Mouse (Mus musculus) hindbrain, embryonic 15.5 days (tissue): ENCODE results near the gene Parp12. TPM values are rescaled to one million over a fixed set of nuclear protein-coding genes. Genes with fewer than 3 reads are reported as not detected.

Source experiments
- ATAC-seq: fragments of 200-750 bp; cut with Nextera tagmentation; 2 replicates; pipeline ENCODE4 v1.8.0; 2017; ENCODE audit warnings: low read depth, moderate number of reproducible peaks, moderate TSS enrichment; ENCODE audit not compliant: low FRiP score
- H3K27ac ChIP-seq: fragments of 300-500 bp; sonication (generic); replicated peaks from 2 replicates; pipeline ENCODE4 v1.5.1; 2015; ENCODE audit warnings: mild to moderate bottlenecking, inconsistent platforms
- H3K27me3 ChIP-seq: fragments of 300-500 bp; sonication (generic); 2 replicates; pipeline ENCODE4 v1.6.1; 2015; ENCODE audit warnings: control low read depth, inconsistent platforms
- H3K36me3 ChIP-seq: fragments of 300-500 bp; sonication (generic); 2 replicates; pipeline ENCODE4 v1.6.1; 2015; ENCODE audit warnings: control low read depth, inconsistent platforms
- H3K4me1 ChIP-seq: fragments of 300-500 bp; sonication (generic); replicated peaks from 2 replicates; pipeline ENCODE4 v1.6.1; 2015; ENCODE audit warnings: control low read depth, inconsistent platforms
- H3K4me2 ChIP-seq: fragments of 300-500 bp; sonication (generic); 2 replicates; pipeline ENCODE4 v1.6.1; 2015; ENCODE audit warnings: moderate library complexity, mild to moderate bottlenecking, inconsistent platforms
- H3K4me3 ChIP-seq: fragments of 300-500 bp; sonication (generic); 2 replicates; pipeline ENCODE4 v1.5.1; 2015; ENCODE audit warnings: mild to moderate bottlenecking, inconsistent platforms
- H3K9ac ChIP-seq: fragments of 300-500 bp; sonication (generic); 2 replicates; pipeline ENCODE4 v1.6.1; 2015; ENCODE audit warnings: inconsistent platforms
- H3K9me3 ChIP-seq: fragments of 300-500 bp; sonication (generic); 2 replicates; pipeline ENCODE4 v1.6.1; 2016; ENCODE audit warnings: control low read depth, inconsistent platforms
- WGBS: fragments of 180-500 bp; shearing (Covaris S2); methylation state at CpG from one replicate; pipeline ENCODE4 v1.1.7; 2015; 5-methylcytosine and 5-hydroxymethylcytosine counted together
- polyA plus RNA-seq: library from polyadenylated mRNA; unstranded; fragments of >200 nt; fragmentation: Nextera tagmentation; extraction: Ambion mirVana; gene quantifications from 2 replicates; pipeline ENCODE4 v1.2.1, GENCODE M21; 2015

Parp12 gene
- 2.9 and 3.9 TPM in 2 replicates for polyA plus RNA-seq

DNA sequence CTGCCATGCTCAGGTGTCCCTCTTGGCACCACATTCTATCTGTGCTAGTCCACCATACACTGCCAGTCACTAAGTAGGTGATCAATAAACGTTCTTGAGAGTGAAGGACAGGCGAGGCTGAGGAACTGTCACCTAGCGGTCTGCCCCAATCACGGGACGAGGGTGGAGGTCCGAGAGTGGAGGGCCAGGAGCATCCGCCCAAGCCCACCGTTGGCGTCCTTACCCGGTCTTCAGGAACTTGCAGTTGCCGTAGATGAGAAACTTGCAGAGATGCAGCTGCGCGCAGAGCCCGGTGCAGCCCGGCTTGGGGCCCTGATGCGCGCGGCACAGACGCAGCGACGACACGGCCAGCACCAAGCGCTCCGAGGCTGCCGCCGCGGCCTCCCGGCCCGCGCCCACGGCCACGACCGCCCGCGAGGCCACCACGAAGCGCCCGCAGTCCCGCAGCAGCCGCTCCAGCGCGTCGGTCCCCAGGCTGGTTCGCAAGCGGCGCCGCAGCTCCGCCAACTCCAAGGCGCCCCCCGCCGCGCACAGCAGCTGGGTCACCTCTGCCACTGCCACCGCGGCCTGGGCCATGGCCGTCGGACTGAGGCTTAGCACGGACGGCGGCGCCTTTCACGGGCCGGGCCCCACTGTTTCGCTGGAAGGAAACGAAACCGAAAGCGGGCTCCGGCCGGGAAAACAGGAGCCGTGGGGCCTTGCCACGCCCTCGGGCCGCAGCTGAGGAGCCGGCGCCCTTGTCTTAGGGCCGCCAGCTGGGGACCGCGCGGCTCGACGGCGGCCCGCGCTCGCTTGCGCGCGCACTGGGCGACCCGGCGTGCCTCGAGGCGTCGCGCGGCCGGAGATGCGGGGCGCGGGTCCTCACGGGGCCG is at the start of gene Parp12:
TSS of gene Parp12 (minus strand) at position 766 of the 872 bp plus-strand sequence.
- Histone ChIP-seq H3K9me3 (no peaks in the 10 kb centered on the region), H3K36me3 (no peaks in the 10 kb centered on the region), H3K4me1 (0 out of 2 replicates have a peak, but pooled peaks cover 4% of the 10 kb centered on the region), H3K27me3 (peaks cover 35% of the 10 kb centered on the region), H3K4me2 (peak within 1 kb of the TSS; percentile 65), H3K9ac (peak within 1 kb of the TSS; percentile 39), H3K4me3 (peak within 1 kb of the TSS; percentile 50), H3K27ac (no peak within 1 kb of the TSS)
- WGBS = 2% methylated on average over 101 of the region's 101 CpGs
- ATAC-seq = peak; percentile 67

DNA sequence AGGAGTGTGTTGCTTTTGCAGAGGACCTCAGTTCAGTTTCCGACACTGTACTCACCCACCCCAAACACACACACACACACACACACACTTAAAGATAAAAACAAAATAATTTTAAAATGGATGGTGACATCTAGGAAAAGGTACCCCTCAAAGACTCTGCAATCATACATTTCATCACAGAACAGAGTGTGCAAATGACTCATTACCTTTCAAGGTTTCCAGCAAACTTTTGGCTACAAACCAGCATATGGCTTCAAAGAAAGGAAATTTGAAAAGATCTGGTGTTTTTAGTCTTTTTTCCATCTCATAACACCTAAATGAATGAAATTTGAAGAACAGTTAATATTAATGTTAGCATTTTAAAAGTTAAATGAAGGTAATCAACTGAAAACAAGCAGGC is 46.7 kb upstream of the Parp12 start:
- no peak overlapping the region for H3K27ac ChIP-seq
- 100% methylated on average over 1 of the region's 1 CpGs for WGBS
- H3K4me1 ChIP-seq = no peaks in the 10 kb centered on the region
- H3K36me3 ChIP-seq = peaks cover 13% of the 10 kb centered on the region
- H3K9ac ChIP-seq = no peak overlapping the region
- H3K9me3 ChIP-seq = no peaks in the 10 kb centered on the region
- H3K27me3 ChIP-seq = no peaks in the 10 kb centered on the region
- no peak for ATAC-seq
- H3K4me3 ChIP-seq = no peak overlapping the region
- no peak overlapping the region for H3K4me2 ChIP-seq

DNA sequence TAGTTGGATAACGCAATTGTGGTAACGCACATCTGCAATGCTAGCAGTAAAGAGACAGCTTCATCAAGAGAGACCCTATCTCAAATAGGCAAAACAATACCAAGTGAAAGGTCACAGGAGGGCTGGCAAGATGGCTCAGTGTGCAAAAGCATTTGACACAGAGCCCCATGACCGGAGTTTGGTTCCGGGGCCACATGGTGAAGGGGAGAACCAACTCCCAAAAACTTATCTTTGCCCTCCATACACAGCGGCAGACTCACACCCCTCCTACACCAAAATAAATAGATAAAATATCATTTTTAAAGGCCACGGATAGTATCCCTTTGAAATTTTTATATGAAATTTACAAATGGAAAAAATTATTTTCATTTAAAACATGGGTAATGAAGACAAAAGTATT is 43.8 kb upstream of the Parp12 start:
- WGBS = 97% methylated on average over 6 of the region's 6 CpGs
- peaks cover 10% of the 10 kb centered on the region for H3K36me3 ChIP-seq
- H3K27me3 ChIP-seq = no peaks in the 10 kb centered on the region
- H3K4me3 ChIP-seq = no peak overlapping the region
- H3K4me1 ChIP-seq = no peaks in the 10 kb centered on the region
- H3K9me3 ChIP-seq = no peaks in the 10 kb centered on the region
- H3K4me2 ChIP-seq = no peak overlapping the region
- no peak overlapping the region for H3K27ac ChIP-seq
- no peak for ATAC-seq
- no peak overlapping the region for H3K9ac ChIP-seq

GRCm38 (mm10) chr6:39146041-39146440 is 27.9 kb upstream of the Parp12 start:
- Histone ChIP-seq H3K9me3 (no peaks in the 10 kb centered on the region), H3K36me3 (peaks cover 53% of the 10 kb centered on the region), H3K9ac (no peak overlapping the region), H3K4me3 (no peak overlapping the region), H3K4me1 (no peaks in the 10 kb centered on the region), H3K4me2 (no peak overlapping the region), H3K27me3 (no peaks in the 10 kb centered on the region), H3K27ac (no peak overlapping the region)
- ATAC-seq = no peak
- WGBS = 52% methylated on average over 6 of the region's 6 CpGs

DNA sequence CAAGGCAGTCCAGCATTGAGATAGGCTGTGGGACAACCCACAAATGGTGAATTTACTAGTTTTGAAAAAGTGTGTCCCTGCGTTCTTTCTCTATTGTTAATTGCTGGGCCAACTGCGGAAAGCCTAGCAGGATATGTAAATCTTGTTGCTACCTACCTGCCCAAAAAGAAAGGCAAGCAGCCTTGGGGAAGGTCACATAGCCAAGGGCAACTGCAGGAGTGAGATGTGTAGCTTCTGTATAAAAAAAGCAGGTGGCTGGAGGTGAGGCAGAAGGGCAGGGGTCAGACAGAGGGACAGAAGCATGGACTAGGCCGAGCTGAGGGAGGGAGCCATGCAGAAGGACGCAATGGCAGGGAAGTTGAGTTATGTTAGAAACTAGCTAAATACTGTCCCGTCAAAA is 14.4 kb upstream of the Parp12 start:
- no peaks in the 10 kb centered on the region for H3K27me3 ChIP-seq
- H3K9me3 ChIP-seq = no peaks in the 10 kb centered on the region
- peaks cover 18% of the 10 kb centered on the region for H3K36me3 ChIP-seq
- no peak for ATAC-seq
- H3K4me1 ChIP-seq = no peaks in the 10 kb centered on the region
- WGBS = 66% methylated on average over 5 of the region's 5 CpGs
- no peak overlapping the region for H3K9ac ChIP-seq
- no peak overlapping the region for H3K4me3 ChIP-seq
- no peak overlapping the region for H3K4me2 ChIP-seq
- no peak overlapping the region for H3K27ac ChIP-seq

GRCm38 (mm10) chr6:39131480-39131879 is 13.3 kb upstream of the Parp12 start:
- Histone ChIP-seq H3K27ac (no peak overlapping the region), H3K4me2 (no peak overlapping the region), H3K9me3 (no peaks in the 10 kb centered on the region), H3K9ac (no peak overlapping the region), H3K36me3 (peaks cover 16% of the 10 kb centered on the region), H3K4me1 (no peaks in the 10 kb centered on the region), H3K27me3 (no peaks in the 10 kb centered on the region), H3K4me3 (no peak overlapping the region)
- ATAC-seq = no peak
- 26% methylated on average over 4 of the region's 4 CpGs for WGBS

- Histone ChIP-seq H3K27me3 (no peaks in the 10 kb centered on the region), H3K9ac (no peak overlapping the region), H3K36me3 (no peaks in the 10 kb centered on the region), H3K4me2 (no peak overlapping the region), H3K4me1 (no peaks in the 10 kb centered on the region), H3K9me3 (no peaks in the 10 kb centered on the region), H3K4me3 (no peak overlapping the region), H3K27ac (no peak overlapping the region)
- no peak for ATAC-seq
Measured at GRCm38 (mm10) chr6:39124719-39125118, 6.6 kb upstream of the Parp12 start.

DNA sequence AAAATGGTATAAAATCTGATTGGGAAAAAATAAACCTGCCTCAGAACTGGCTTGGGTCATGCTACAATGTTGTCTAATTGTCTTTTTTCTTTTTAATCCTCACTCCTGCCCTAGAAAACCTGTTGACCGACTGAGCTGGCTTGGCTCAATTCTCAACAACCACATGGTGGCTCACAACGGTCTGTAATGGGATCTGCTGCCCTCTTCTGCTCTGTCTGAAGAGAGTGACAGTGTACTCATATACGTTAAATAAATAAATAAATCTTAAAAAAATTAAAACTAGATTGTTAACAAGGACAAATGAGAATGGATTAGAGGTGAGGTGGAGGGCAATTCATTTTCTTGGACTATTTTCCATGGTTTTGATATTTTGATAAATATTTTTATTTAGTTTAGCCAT is 2.5 kb upstream of the Parp12 start:
- Histone ChIP-seq H3K9ac (no peak overlapping the region), H3K9me3 (no peaks in the 10 kb centered on the region), H3K27me3 (peaks cover 32% of the 10 kb centered on the region), H3K4me2 (no peak overlapping the region), H3K4me3 (no peak overlapping the region), H3K4me1 (0 out of 2 replicates have a peak, but pooled peaks cover 4% of the 10 kb centered on the region), H3K36me3 (no peaks in the 10 kb centered on the region), H3K27ac (no peak overlapping the region)
- 55% methylated on average over 3 of the region's 3 CpGs for WGBS
- ATAC-seq = no peak

GRCm38 (mm10) chr6:39118456-39118881 is 320 bp upstream of the Parp12 start:
- Histone ChIP-seq H3K27me3 (peaks cover 35% of the 10 kb centered on the region), H3K9ac (no peak overlapping the region; the same call in 1 of the 2 replicates), H3K4me2 (peak overlapping the region; percentile 65), H3K36me3 (no peaks in the 10 kb centered on the region), H3K27ac (no peak overlapping the region), H3K4me1 (0 out of 2 replicates have a peak, but pooled peaks cover 4% of the 10 kb centered on the region), H3K9me3 (no peaks in the 10 kb centered on the region), H3K4me3 (peak overlapping the region; percentile 50)
- peak; percentile 35; the same call in 1 of the 2 replicates for ATAC-seq
- 10% methylated on average over 46 of the region's 49 CpGs for WGBS

- no peak for ATAC-seq
- H3K36me3 ChIP-seq = no peaks in the 10 kb centered on the region
- peaks cover 35% of the 10 kb centered on the region for H3K27me3 ChIP-seq
- no peak overlapping the region for H3K4me2 ChIP-seq
- 82% methylated on average over 1 of the region's 1 CpGs for WGBS
- no peak overlapping the region for H3K27ac ChIP-seq
- no peaks in the 10 kb centered on the region for H3K9me3 ChIP-seq
- 0 out of 2 replicates have a peak, but pooled peaks cover 4% of the 10 kb centered on the region for H3K4me1 ChIP-seq
- no peak overlapping the region for H3K4me3 ChIP-seq
- H3K9ac ChIP-seq = no peak overlapping the region
Measured at GRCm38 (mm10) chr6:39115438-39115837, 2.7 kb downstream of the Parp12 start.

- H3K4me3 ChIP-seq = no peak overlapping the region
- H3K4me2 ChIP-seq = no peak overlapping the region
- 0 out of 2 replicates have a peak, but pooled peaks cover 4% of the 10 kb centered on the region for H3K4me1 ChIP-seq
- H3K27me3 ChIP-seq = peaks cover 26% of the 10 kb centered on the region
- no peak overlapping the region for H3K27ac ChIP-seq
- H3K9ac ChIP-seq = no peak overlapping the region
- no peaks in the 10 kb centered on the region for H3K36me3 ChIP-seq
- ATAC-seq = no peak
- 89% methylated on average over 3 of the region's 3 CpGs for WGBS
- H3K9me3 ChIP-seq = no peaks in the 10 kb centered on the region
Measured at GRCm38 (mm10) chr6:39113141-39113540, 5.0 kb downstream of the Parp12 start.

- no peak overlapping the region for H3K4me2 ChIP-seq
- H3K27ac ChIP-seq = no peak overlapping the region
- H3K9me3 ChIP-seq = no peaks in the 10 kb centered on the region
- 93% methylated on average over 3 of the region's 3 CpGs for WGBS
- ATAC-seq = no peak
- H3K4me1 ChIP-seq = 0 out of 2 replicates have a peak, but pooled peaks cover 2% of the 10 kb centered on the region
- no peak overlapping the region for H3K9ac ChIP-seq
- H3K27me3 ChIP-seq = peaks cover 23% of the 10 kb centered on the region
- H3K4me3 ChIP-seq = no peak overlapping the region
- H3K36me3 ChIP-seq = no peaks in the 10 kb centered on the region
Measured at GRCm38 (mm10) chr6:39112701-39113100, 5.4 kb downstream of the Parp12 start.
